Mouse (Mus musculus): ENCODE results near the gene Col16a1.
A peak's percentile ranks its signal among the peaks of the same experiment; 100 is the strongest.

DNA sequence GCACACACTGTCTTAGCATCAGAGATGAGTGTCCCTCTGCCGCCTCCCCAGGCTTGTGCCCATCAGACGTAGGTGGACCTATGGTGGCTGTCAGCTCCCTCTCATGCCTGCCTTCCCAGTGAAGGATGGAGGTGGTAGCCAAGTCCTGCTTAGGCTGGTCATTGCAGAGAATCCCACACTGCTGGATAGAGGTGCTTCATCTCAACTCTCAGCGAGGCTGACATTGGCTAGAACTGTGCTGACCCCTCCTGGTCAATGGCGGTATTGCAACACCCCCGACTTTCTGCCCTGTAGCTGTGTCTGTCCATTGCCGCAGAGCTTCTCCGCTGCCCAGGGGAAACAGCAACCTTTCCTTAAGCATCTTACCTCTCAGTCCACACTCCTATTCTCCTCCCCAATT, 39.7 kb downstream of the Col16a1 start:
- TF ChIP-seq POLR2A (IDR thresholded peaks at IDR 0.05; ENCODE audit: borderline replicate concordance, low read depth, low read length) (no peak), CTCF (IDR thresholded peaks at IDR 0.05; ENCODE audit: low read depth, low read length) (peak; percentile 77)

Data from bone marrow macrophage, adult 2 months (primary cell).